Mouse (Mus musculus): ENCODE data around the gene Cdh13. TPM values are rescaled to one million over a fixed set of nuclear protein-coding genes. Genes with fewer than 3 reads are reported as not detected.

Gene Cdh13
- 3.0 TPM for polyA plus RNA-seq (2014; fragmentation: Illumina TruSeq; extraction: RNeasy Lipid Tissue Mini Kit (QIAGEN cat#74804); ENCODE audit: low read depth, low replicate concordance)

GRCm38 (mm10) chr8:118283600-118284111 is at the start of gene Cdh13:
Cdh13 (plus strand) TSS chr8:118283733.

DNA sequence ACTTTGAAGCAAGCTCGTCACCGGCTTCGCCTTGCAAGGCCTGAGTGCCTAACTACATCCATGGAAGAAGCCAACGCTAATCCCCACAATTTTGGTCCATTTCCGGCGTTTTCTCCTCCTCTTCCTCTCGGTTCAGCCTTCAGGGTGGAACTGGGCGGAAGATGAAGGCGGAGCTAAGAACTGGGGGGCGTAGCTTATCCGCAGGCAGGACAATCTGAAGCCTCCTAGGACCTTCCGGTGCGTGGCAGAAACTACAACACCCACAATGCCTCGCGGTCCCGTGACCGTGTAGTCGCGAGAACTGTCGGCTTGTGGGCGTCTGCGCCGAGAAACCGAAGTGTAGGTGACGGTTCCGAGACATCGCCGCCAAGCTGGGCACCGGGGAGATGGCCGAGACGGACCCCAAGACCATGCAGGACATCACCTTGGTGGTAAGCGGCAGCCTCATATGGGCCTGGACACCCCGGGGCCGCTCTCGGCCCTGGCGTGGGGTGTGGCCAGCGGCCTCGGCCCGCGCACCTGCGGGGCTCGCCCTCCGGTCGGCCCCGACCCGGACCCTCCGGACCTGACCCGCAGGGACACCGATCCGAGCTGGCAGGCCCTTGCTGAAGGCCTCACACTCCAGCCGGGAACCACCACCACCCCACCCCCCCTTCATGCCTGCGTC is 1060.8 kb downstream of the Cdh13 start, which contains the start of gene Hsbp1:
Hsbp1 (plus strand) TSS at position 299 of the 667 bp plus-strand sequence.

Measured in kidney, adult 10 weeks (tissue).